Mouse (Mus musculus) CH12.LX (cell line): ENCODE data around the gene Pkd2l1. TPM values are rescaled to one million over a fixed set of nuclear protein-coding genes. Genes with fewer than 3 reads are reported as not detected.

ENCODE experiments used
- DNase-seq: peaks from one replicate; pipeline ENCODE4 v3.0.0-alpha.2; 2013; ENCODE audit errors: extremely low read depth
- H3K27ac ChIP-seq: 2 replicates; pipeline ENCODE4 v1.5.1; 2012; ENCODE audit warnings: low read depth, mild to moderate bottlenecking, control low read depth, moderate library complexity; ENCODE audit not compliant: insufficient read depth
- H3K27me3 ChIP-seq: replicated peaks from 2 replicates; pipeline ENCODE3; 2012; ENCODE audit warnings: inconsistent platforms
- H3K36me3 ChIP-seq, 2 experiments: replicated peaks in 1 of 2; 2 replicates each; pipeline versions ENCODE3 to v1.6.1; 2012; ENCODE audit warnings: inconsistent platforms in 1 of 2, low read length in 1 of 2, mild to moderate bottlenecking in 1 of 2, mixed read lengths in 1 of 2, moderate library complexity in 1 of 2; ENCODE audit not compliant: control insufficient read depth in 1 of 2, insufficient read depth in 1 of 2
- H3K4me1 ChIP-seq, 2 experiments: 2 replicates each; pipeline ENCODE4 v1.6.1; 2012; ENCODE audit warnings: inconsistent platforms in 1 of 2, moderate library complexity in 1 of 2; ENCODE audit not compliant: insufficient read depth in 2 of 2, control insufficient read depth in 1 of 2
- H3K4me2 ChIP-seq: 2 replicates; pipeline ENCODE4 v1.6.1; 2012; ENCODE audit warnings: low read depth, mild to moderate bottlenecking, control low read depth; ENCODE audit not compliant: poor library complexity, insufficient read depth, severe bottlenecking
- H3K4me3 ChIP-seq, 3 experiments: fragments of 150-350 bp in 1 of 3; sonication (generic) in 1 of 3; replicated peaks in 1 of 3; 2 replicates each; pipeline versions ENCODE3 to v1.5.1; 2011 to 2012; ENCODE audit warnings: low read depth in 2 of 3, low read length in 2 of 3, mild to moderate bottlenecking in 2 of 3, moderate library complexity in 2 of 3, control low read depth in 1 of 3, improper control_type of control experiment in 1 of 3, inconsistent platforms in 1 of 3, mixed read lengths in 1 of 3; ENCODE audit not compliant: poor library complexity in 1 of 3
- H3K79me2 ChIP-seq: replicated peaks from 2 replicates; pipeline ENCODE4 v1.6.1; 2012; ENCODE audit warnings: mild to moderate bottlenecking, moderate library complexity; ENCODE audit not compliant: control insufficient read depth, poor library complexity, insufficient read depth, severe bottlenecking; ENCODE audit errors: extremely low read depth
- H3K9ac ChIP-seq: 2 replicates; pipeline ENCODE4 v1.6.1; 2012; ENCODE audit warnings: low read depth, mild to moderate bottlenecking, control low read depth, moderate library complexity; ENCODE audit not compliant: insufficient read depth
- H3K9me3 ChIP-seq: replicated peaks from 2 replicates; pipeline ENCODE3; 2012; ENCODE audit warnings: low read length, inconsistent platforms, mixed read lengths
- CHD2 ChIP-seq: IDR thresholded peaks from 2 replicates; pipeline ENCODE4 v1.6.1; 2011; ENCODE audit warnings: low read length, improper control_type of control experiment
- CTCF ChIP-seq, 2 experiments: IDR thresholded peaks in 1 of 2; conservative IDR thresholded peaks in 1 of 2; 2 replicates each; pipeline ENCODE4 v1.5.1; 2011 to 2012; ENCODE audit warnings: low read depth in 2 of 2, low read length in 2 of 2, improper control_type of control experiment in 1 of 2, inconsistent platforms in 1 of 2, mild to moderate bottlenecking in 1 of 2, moderate library complexity in 1 of 2
- E2F4 ChIP-seq: IDR thresholded peaks from 2 replicates; pipeline ENCODE4 v1.6.1; 2011; ENCODE audit warnings: low read depth, low read length, improper control_type of control experiment; ENCODE audit not compliant: insufficient replicate concordance
- ELF1 ChIP-seq: IDR thresholded peaks from 2 replicates; pipeline ENCODE4 v1.6.1; 2014; ENCODE audit warnings: low read depth, mild to moderate bottlenecking, inconsistent platforms, low read length, improper control_type of control experiment
- EP300 ChIP-seq: IDR thresholded peaks from 2 replicates; pipeline ENCODE4 v1.6.1; 2011; ENCODE audit warnings: low read length, improper control_type of control experiment
- ETS1 ChIP-seq: conservative IDR thresholded peaks from 2 replicates; pipeline ENCODE4 v1.6.1; 2012; ENCODE audit warnings: low read depth, mild to moderate bottlenecking, inconsistent platforms, low read length, improper control_type of control experiment, moderate library complexity
- HCFC1 ChIP-seq: IDR thresholded peaks from 2 replicates; pipeline ENCODE4 v1.6.1; 2012; ENCODE audit warnings: low read depth, mild to moderate bottlenecking, inconsistent platforms, low read length, improper control_type of control experiment
- IRF4 ChIP-seq: IDR thresholded peaks from 2 replicates; pipeline ENCODE4 v1.6.1; 2014; ENCODE audit warnings: low read depth, mild to moderate bottlenecking, inconsistent platforms, low read length, improper control_type of control experiment
- JUN ChIP-seq: IDR thresholded peaks from 2 replicates; pipeline ENCODE4 v1.6.1; 2011; ENCODE audit warnings: low read depth, mild to moderate bottlenecking, low read length, improper control_type of control experiment, moderate library complexity; ENCODE audit not compliant: insufficient read depth
- JUND ChIP-seq: conservative IDR thresholded peaks from 2 replicates; pipeline ENCODE4 v1.6.1; 2011; ENCODE audit warnings: low read depth, low read length, improper control_type of control experiment
- KAT2A ChIP-seq: IDR thresholded peaks from 2 replicates; pipeline ENCODE4 v1.6.1; 2012; ENCODE audit warnings: low read length, improper control_type of control experiment, inconsistent platforms; ENCODE audit not compliant: insufficient replicate concordance
- MAX ChIP-seq: IDR thresholded peaks from 2 replicates; pipeline ENCODE4 v1.6.1; 2011; ENCODE audit warnings: low read length, improper control_type of control experiment
- MAZ ChIP-seq: IDR thresholded peaks from 2 replicates; pipeline ENCODE4 v1.6.1; 2012; ENCODE audit warnings: low read depth, mild to moderate bottlenecking, inconsistent platforms, low read length, improper control_type of control experiment, moderate library complexity
- MYC ChIP-seq: IDR thresholded peaks from 2 replicates; pipeline ENCODE4 v1.6.1; 2011; ENCODE audit warnings: low read depth, mild to moderate bottlenecking, improper control_type of control experiment, low read length
- PAX5 ChIP-seq: IDR thresholded peaks from 2 replicates; pipeline ENCODE4 v1.6.1; 2012; ENCODE audit warnings: low read length, inconsistent platforms, mixed read lengths
- POLR2A ChIP-seq: IDR thresholded peaks from 2 replicates; pipeline ENCODE4 v1.6.1; 2011; ENCODE audit warnings: low read depth, mild to moderate bottlenecking, improper control_type of control experiment, low read length
- POLR2AphosphoS2 ChIP-seq: IDR thresholded peaks from 2 replicates; pipeline ENCODE4 v1.6.1; 2011; ENCODE audit warnings: low read depth, low read length, improper control_type of control experiment
- SIN3A ChIP-seq: IDR thresholded peaks from 2 replicates; pipeline ENCODE4 v1.6.1; 2012; ENCODE audit warnings: low read length, improper control_type of control experiment, inconsistent platforms
- TBP ChIP-seq: conservative IDR thresholded peaks from 2 replicates; pipeline ENCODE4 v1.6.1; 2011; ENCODE audit warnings: low read depth, low read length, improper control_type of control experiment
- UBTF ChIP-seq: IDR thresholded peaks from 2 replicates; pipeline ENCODE4 v1.6.1; 2012; ENCODE audit warnings: low read depth, mild to moderate bottlenecking, inconsistent platforms, low read length, improper control_type of control experiment, moderate library complexity
- USF1 ChIP-seq: IDR thresholded peaks from 2 replicates; pipeline ENCODE4 v1.6.1; 2014; ENCODE audit warnings: low read depth, mild to moderate bottlenecking, inconsistent platforms, low read length, improper control_type of control experiment
- ZC3H11A ChIP-seq: IDR thresholded peaks from 2 replicates; pipeline ENCODE4 v1.6.1; 2012; ENCODE audit warnings: low read depth, mild to moderate bottlenecking, inconsistent platforms, low read length, improper control_type of control experiment
- ZKSCAN1 ChIP-seq: IDR thresholded peaks from 2 replicates; pipeline ENCODE4 v1.6.1; 2012; ENCODE audit warnings: low read depth, inconsistent platforms, low read length, improper control_type of control experiment, borderline replicate concordance
- ZMIZ1 ChIP-seq: IDR thresholded peaks from 2 replicates; pipeline ENCODE4 v1.6.1; 2012; ENCODE audit warnings: low read depth, mild to moderate bottlenecking, inconsistent platforms, low read length, improper control_type of control experiment
- dilution Hi-C: fragments of 300-500 bp; cut with MboI; formaldehyde crosslinking; loops from 2 replicates; pipeline ENCODE4 v1.14.3; 2020; ENCODE audit warnings: low sequenced_read_pairs; ENCODE audit not compliant: extremely low pct_unique_long_range_greater_than_20kb, extremely low pct_ligation_motif_present
- in situ Hi-C: fragments of 300-500 bp; cut with MboI; formaldehyde crosslinking; loops from 3 replicates; pipeline ENCODE4 v1.14.3; 2019; ENCODE audit warnings: low sequenced_read_pairs, low pct_ligation_motif_present, low pct_unique_long_range_greater_than_20kb, mixed read lengths
- polyA plus RNA-seq: library from polyadenylated mRNA; unstranded; fragments of >175 nt; gene quantifications from 2 replicates; pipeline ENCODE4 v1.2.1, GENCODE M21; 2012; ENCODE audit warnings: low read depth; ENCODE audit not compliant: insufficient read length
- total RNA-seq, 2 experiments: library from RNA; depleted of rRNA; stranded (reverse); fragments of 300-350 nt in 1 of 2; fragments of >200 nt in 1 of 2; gene quantifications; 2 replicates each; pipeline ENCODE4 v1.2.3; 2012 to 2014

The Pkd2l1 gene
- total and polyA plus RNA-seq, 3 experiments, result 0.04 to 0.07 TPM; not detected in 1

DNA sequence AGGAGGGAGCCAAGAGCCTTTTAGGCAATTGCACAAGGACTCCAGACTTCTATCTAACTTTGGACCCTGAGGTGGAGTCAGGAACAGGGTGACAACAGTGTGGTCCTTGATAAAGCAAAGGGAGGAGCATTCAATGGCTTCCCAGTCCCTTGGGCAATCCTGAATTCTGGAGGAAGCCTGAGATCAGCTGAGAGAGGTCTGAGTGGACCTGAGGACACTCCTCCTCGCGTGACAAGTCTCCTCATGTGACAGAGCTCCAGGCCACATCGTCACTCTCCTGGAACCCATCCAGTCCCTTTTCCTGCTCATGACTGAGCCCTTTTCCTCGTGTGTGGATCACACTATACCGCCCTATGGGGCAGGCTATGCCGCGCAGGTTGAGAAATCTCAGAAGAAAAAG lies 1.7 kb upstream of the Pkd2l1 start:
- no peak overlapping the region for H3K9ac ChIP-seq
- H3K79me2 ChIP-seq, result no peaks in the 10 kb centered on the region
- H3K4me1 ChIP-seq, result peaks cover 2 to 3% of the 10 kb centered on the region in 2 experiments; a peak in 2 of 4 replicates
- H3K36me3 ChIP-seq, result no peaks in the 10 kb centered on the region
- dilution Hi-C loops, result no loop called here
- H3K4me3 ChIP-seq, result no peak overlapping the region
- peaks cover 28% of the 10 kb centered on the region for H3K27me3 ChIP-seq
- H3K9me3 ChIP-seq, result no peaks in the 10 kb centered on the region
- no peak for DNase-seq
- in situ Hi-C loops, result no loop called here
- no peak for TF ChIP-seq PAX5
- TF ChIP-seq MAZ, result no peak
- no peak for TF ChIP-seq TBP
- TF ChIP-seq ETS1, result no peak
- TF ChIP-seq CTCF (conservative IDR thresholded peaks at IDR 0.05 in 1 of 2, IDR thresholded peaks at IDR 0.05 in 1 of 2; ENCODE audit: low read depth in 2 of 2, low read length in 2 of 2), result no peak
- no peak for TF ChIP-seq POLR2AphosphoS2
- TF ChIP-seq JUND, result no peak
- no peak for TF ChIP-seq MYC
- TF ChIP-seq IRF4, result no peak
- no peak for TF ChIP-seq POLR2A
- TF ChIP-seq KAT2A, result no peak
- TF ChIP-seq SIN3A, result no peak
- no peak for TF ChIP-seq USF1
- no peak for TF ChIP-seq ELF1
- no peak for TF ChIP-seq MAX
- TF ChIP-seq ZKSCAN1, result no peak
- no peak for TF ChIP-seq JUN
- TF ChIP-seq EP300, result no peak
- no peak for TF ChIP-seq ZMIZ1
- no peak for TF ChIP-seq E2F4
- H3K27ac ChIP-seq, result no peak overlapping the region
- no peak overlapping the region for H3K4me2 ChIP-seq

GRCm38 (mm10) chr19:44189056-44189455 lies 3.2 kb downstream of the Pkd2l1 start:
- H3K27ac ChIP-seq, result no peak overlapping the region
- H3K27me3 ChIP-seq, result peaks cover 31% of the 10 kb centered on the region
- H3K9ac ChIP-seq, result no peak overlapping the region
- no peaks in the 10 kb centered on the region for H3K9me3 ChIP-seq
- H3K4me3 ChIP-seq, result no peak overlapping the region
- H3K79me2 ChIP-seq, result no peaks in the 10 kb centered on the region
- H3K4me2 ChIP-seq, result no peak overlapping the region
- no peaks in the 10 kb centered on the region for H3K4me1 ChIP-seq
- H3K36me3 ChIP-seq, result no peaks in the 10 kb centered on the region
- DNase-seq, result no peak
- in situ Hi-C loops (no loop called here), dilution Hi-C loops (no loop called here)
- TF ChIP-seq ZMIZ1 (no peak), HCFC1 (no peak), UBTF (no peak), ZC3H11A (no peak), CHD2 (no peak)
